Mouse (Mus musculus): ENCODE results near the gene Kiss1r. TPM values are rescaled to one million over a fixed set of nuclear protein-coding genes. Genes with fewer than 3 reads are reported as not detected.

Gene Kiss1r
- total RNA-seq, 2 experiments from 2014 or later: not detected

- ATAC-seq (replicated peaks; ENCODE audit: low FRiP score, poor library complexity, severe bottlenecking): no peak
Observed at GRCm38 (mm10) chr10:79920056-79920890, 3.5 kb downstream of the Kiss1r start.

- no peak for ATAC-seq (replicated peaks; ENCODE audit: low FRiP score, poor library complexity, severe bottlenecking)
Observed at GRCm38 (mm10) chr10:79920958-79921535, 4.3 kb downstream of the Kiss1r start, which contains the start of gene R3hdm4. Gene R3hdm4 (minus strand): TSS chr10:79921208.

GRCm38 (mm10) chr10:79921572-79921971 is 4.8 kb downstream of the Kiss1r start:
- ATAC-seq (replicated peaks; ENCODE audit: low FRiP score, poor library complexity, severe bottlenecking): no peak

- ATAC-seq (replicated peaks; ENCODE audit: low FRiP score, poor library complexity, severe bottlenecking): peak; percentile 77
Observed at GRCm38 (mm10) chr10:79924998-79925784, 8.4 kb downstream of the Kiss1r start.

GRCm38 (mm10) chr10:79925785-79926490 is 9.2 kb downstream of the Kiss1r start:
- ATAC-seq (replicated peaks; ENCODE audit: low FRiP score, poor library complexity, severe bottlenecking): 0 out of 2 replicates have a peak, but pooled peaks have one; percentile 42

- ATAC-seq (replicated peaks; ENCODE audit: low FRiP score, poor library complexity, severe bottlenecking): peak; percentile 53
Observed at GRCm38 (mm10) chr10:79926491-79927323, 9.9 kb downstream of the Kiss1r start, which contains the start of gene Arid3a. Gene Arid3a (plus strand): TSS chr10:79927043.

- no peak for ATAC-seq (replicated peaks; ENCODE audit: low FRiP score, poor library complexity, severe bottlenecking)
Observed at GRCm38 (mm10) chr10:79927324-79928029, 10.7 kb downstream of the Kiss1r start.

- no peak for ATAC-seq (replicated peaks; ENCODE audit: low FRiP score, poor library complexity, severe bottlenecking)
Observed at GRCm38 (mm10) chr10:79928030-79928694, 11.4 kb downstream of the Kiss1r start.

GRCm38 (mm10) chr10:79928907-79929701 is 12.3 kb downstream of the Kiss1r start:
- ATAC-seq (replicated peaks; ENCODE audit: low FRiP score, poor library complexity, severe bottlenecking): no peak

- no peak for ATAC-seq (replicated peaks; ENCODE audit: low FRiP score, poor library complexity, severe bottlenecking)
Observed at GRCm38 (mm10) chr10:79929967-79930825, 13.4 kb downstream of the Kiss1r start.

GRCm38 (mm10) chr10:79930826-79931186 is 14.0 kb downstream of the Kiss1r start:
- ATAC-seq (replicated peaks; ENCODE audit: low FRiP score, poor library complexity, severe bottlenecking): no peak

- ATAC-seq (replicated peaks; ENCODE audit: low FRiP score, poor library complexity, severe bottlenecking): no peak
Observed at GRCm38 (mm10) chr10:79931797-79932196, 15.0 kb downstream of the Kiss1r start.

GRCm38 (mm10) chr10:79932736-79933135 is 16.0 kb downstream of the Kiss1r start:
- ATAC-seq (replicated peaks; ENCODE audit: low FRiP score, poor library complexity, severe bottlenecking): no peak

- no peak for ATAC-seq (replicated peaks; ENCODE audit: low FRiP score, poor library complexity, severe bottlenecking)
Observed at GRCm38 (mm10) chr10:79933145-79933679, 16.4 kb downstream of the Kiss1r start.

GRCm38 (mm10) chr10:79933861-79934260 is 17.1 kb downstream of the Kiss1r start:
- no peak for ATAC-seq (replicated peaks; ENCODE audit: low FRiP score, poor library complexity, severe bottlenecking)

- ATAC-seq (replicated peaks; ENCODE audit: low FRiP score, poor library complexity, severe bottlenecking): no peak
Observed at GRCm38 (mm10) chr10:79934272-79934721, 17.5 kb downstream of the Kiss1r start.
